Mouse (Mus musculus) gastrocnemius, postnatal 10 days (tissue): ENCODE results near the gene Zfp260. TPM values are rescaled to one million over a fixed set of nuclear protein-coding genes. Genes with fewer than 3 reads are reported as not detected.

Experiments used
- DNase-seq: peaks from one replicate; pipeline ENCODE4 v3.0.0; 2021; ENCODE audit warnings: mixed read lengths
- microRNA-seq, 2 experiments: library from miRNA; unstranded; fragments of <30 nt; microRNA quantifications; one replicate each; pipeline ENCODE4 v1.2.0; 2021
- total RNA-seq, 2 experiments: library from RNA; stranded (reverse); gene quantifications; 2 replicates each; pipeline ENCODE4 v1.2.3; 2021

The Zfp260 gene
- total RNA-seq, 2 experiments from 2014 or later = 35.2 to 46.9 TPM

GRCm38 (mm10) chr7:30121308-30122187 lies 27.0 kb downstream of the Zfp260 start, which contains the start of gene Zfp382:
Zfp382 (plus strand) TSS chr7:30121942.
- DNase-seq = peak; percentile 89

GRCm38 (mm10) chr7:30122188-30122530 lies 27.6 kb downstream of the Zfp260 start:
- DNase-seq = no peak

DNA sequence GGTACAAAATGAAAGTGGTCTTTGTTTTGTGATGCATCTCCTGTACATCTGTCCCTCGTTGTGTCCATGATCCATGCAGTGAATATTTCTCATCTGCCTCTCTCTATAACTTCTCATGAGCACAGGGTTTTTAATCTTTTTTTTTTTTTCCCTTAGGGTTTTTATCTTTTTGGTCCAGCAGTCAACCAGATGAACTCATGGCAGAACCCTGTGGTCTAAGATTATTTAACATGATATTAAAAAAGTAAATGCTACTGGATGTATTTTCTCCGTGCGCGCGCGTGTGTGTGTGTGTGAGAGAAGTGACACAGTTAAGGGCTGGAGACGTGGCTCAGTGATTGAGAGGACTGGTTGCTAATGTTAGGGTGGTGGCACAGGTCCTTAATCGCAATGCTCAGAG lies 35.3 kb downstream of the Zfp260 start:
- no peak for DNase-seq

GRCm38 (mm10) chr7:30132396-30132795 lies 37.8 kb downstream of the Zfp260 start:
- no peak for DNase-seq

GRCm38 (mm10) chr7:30136826-30137225 lies 42.2 kb downstream of the Zfp260 start:
- DNase-seq = no peak

DNA sequence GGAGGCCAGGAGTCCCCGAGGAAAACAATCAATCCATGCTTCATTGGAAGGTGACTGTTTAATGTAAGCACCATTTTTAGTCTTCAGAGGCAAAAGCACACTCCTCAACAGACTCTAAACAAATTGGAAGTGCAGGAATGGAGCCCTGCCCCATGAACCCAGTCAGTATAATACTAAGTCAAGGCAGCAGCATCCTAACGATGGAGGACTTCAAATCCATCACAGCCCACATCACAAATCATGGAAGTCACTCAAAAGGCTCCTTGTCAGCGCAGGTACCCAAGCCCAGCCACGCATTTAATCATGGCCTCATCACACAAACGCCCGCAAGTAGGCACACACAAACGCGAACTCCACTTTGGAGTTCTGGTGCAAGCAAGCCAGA lies 48.6 kb downstream of the Zfp260 start:
- DNase-seq = no peak

GRCm38 (mm10) chr7:30143555-30144209 lies 49.1 kb downstream of the Zfp260 start:
- peak; percentile 59 for DNase-seq

DNA sequence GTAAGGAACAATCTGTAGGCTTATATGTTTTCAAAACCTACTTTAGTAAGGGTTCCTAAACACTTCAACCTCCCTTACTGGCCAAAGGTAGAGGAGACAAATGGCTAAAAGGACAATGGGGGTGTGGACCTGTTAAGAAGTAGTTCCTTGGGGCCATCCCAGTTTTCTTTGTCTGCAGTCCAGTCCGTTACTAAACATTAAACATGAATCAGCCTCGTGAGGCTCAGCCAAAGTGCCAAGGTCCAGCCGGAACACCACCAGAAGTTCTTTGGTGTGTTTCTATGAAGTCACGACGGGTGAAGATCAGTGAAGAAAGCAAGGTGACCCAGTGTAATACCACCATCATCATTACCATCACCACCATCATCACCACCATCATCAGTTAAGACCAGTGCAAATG lies 52.4 kb downstream of the Zfp260 start:
- DNase-seq = no peak

DNA sequence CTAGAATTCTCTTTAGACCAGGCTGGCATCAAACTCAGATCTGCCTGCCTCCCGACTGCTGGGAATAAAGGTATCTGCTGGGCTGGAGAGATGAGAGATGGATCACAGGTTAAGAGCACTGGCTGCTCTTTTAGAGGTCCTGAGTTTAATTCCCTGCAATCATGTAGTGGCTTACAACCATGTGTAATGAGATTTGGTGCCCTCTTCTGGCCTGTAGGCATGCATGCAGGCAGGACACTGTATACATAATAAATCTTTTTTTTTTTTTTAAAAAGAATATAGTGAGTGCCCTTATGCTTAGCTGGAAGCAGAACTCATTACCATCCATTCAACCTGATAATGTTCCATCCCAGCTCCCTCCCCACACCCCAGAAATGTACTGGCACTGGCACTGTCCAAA lies 59.5 kb downstream of the Zfp260 start:
- DNase-seq = no peak

DNA sequence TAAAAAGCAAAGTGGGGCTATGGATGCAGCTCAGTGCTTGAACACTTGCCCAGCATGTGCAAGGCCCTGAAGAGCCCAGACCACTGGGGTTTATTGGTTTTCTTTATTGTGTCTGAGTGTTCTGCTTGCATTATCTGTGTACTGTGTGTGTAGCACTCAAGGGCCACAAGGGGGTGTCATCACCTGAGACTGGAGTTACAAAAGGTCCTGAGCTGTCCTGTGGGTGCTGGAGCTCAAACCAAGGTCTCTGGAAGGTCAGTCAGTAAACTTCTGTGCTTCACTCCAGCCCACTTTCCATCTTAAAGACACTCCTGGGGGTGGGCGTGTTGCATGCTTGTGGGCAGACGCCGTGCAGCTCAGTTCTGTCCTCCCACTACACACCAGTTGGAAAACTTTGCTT lies 60.9 kb downstream of the Zfp260 start:
- no peak for DNase-seq

Small RNAs within 50 kb of the gene (microRNA-seq; reads per million reads assigned to microRNA genes)
- gene Gm23368 = 0 reads per million in 2 experiments

Other genes starting within 250 kb of the Zfp260 start
- under 1 TPM; 0.16 to 0.36 TPM for gene Zfp940, start 241.1 kb upstream of the Zfp260 start, total RNA-seq
- 1 to 10 TPM; 2.5 to 4.3 TPM for gene Zfp420, start 234.8 kb upstream of the Zfp260 start, total RNA-seq
- 10 to 100 TPM in 1 of 2 experiments, 1 to 10 TPM in 1; 8.5 to 10.5 TPM for gene Zfp27, start 188.2 kb upstream of the Zfp260 start, total RNA-seq
- gene Zfp383, start 186.6 kb upstream of the Zfp260 start, total RNA-seq = 10 to 100 TPM in 1 of 2 experiments, 1 to 10 TPM in 1; 9.5 to 12.6 TPM
- 1 to 10 TPM; 5.9 to 9.2 TPM for gene Zfp74, start 140.7 kb upstream of the Zfp260 start, total RNA-seq
- gene Zfp568, start 110.8 kb upstream of the Zfp260 start, total RNA-seq = 10 to 100 TPM; 63.5 to 67.4 TPM
- 1 to 10 TPM; 1.5 to 2.9 TPM for gene Zfp14, start 43.4 kb upstream of the Zfp260 start, total RNA-seq
- 1 to 10 TPM in 1 of 2 experiments, under 1 TPM in 1; 0.52 to 1.2 TPM for gene Zfp82, start 21.9 kb upstream of the Zfp260 start, total RNA-seq
- gene Gm26920, start 4.4 kb upstream of the Zfp260 start, total RNA-seq = 1 to 10 TPM in 1 of 2 experiments, under 1 TPM in 1; 0.33 to 1.8 TPM
- 1 to 10 TPM; 2.0 to 3.2 TPM for gene Zfp566, start 4.2 kb upstream of the Zfp260 start, total RNA-seq
- 1 to 10 TPM; 2.6 to 4.8 TPM for gene Zfp382, start 27.2 kb downstream of the Zfp260 start, total RNA-seq
- 10 to 100 TPM; 34.6 to 40.3 TPM for gene Zfp146, start 75.0 kb downstream of the Zfp260 start, total RNA-seq
- gene Cox7a1, start 89.4 kb downstream of the Zfp260 start, total RNA-seq = 100 to 1,000 TPM; 630 to 723 TPM
- 100 to 1,000 TPM; 314 to 330 TPM for gene Capns1, start 104.0 kb downstream of the Zfp260 start, total RNA-seq
- 10 to 100 TPM; 71.9 to 80.7 TPM for gene Polr2i, start 137.2 kb downstream of the Zfp260 start, total RNA-seq
- 10 to 100 TPM; 42.8 to 47.0 TPM for gene Tbcb, start 137.5 kb downstream of the Zfp260 start, total RNA-seq
- under 1 TPM in 1 of 2 experiments, not detected in 1; 0.77 TPM for gene Ovol3, start 140.9 kb downstream of the Zfp260 start, total RNA-seq
- under 1 TPM; 0.32 to 0.38 TPM for gene Thap8, start 185.3 kb downstream of the Zfp260 start, total RNA-seq
- 1 to 10 TPM; 4.9 to 5.9 TPM for gene Wdr62, start 185.6 kb downstream of the Zfp260 start, total RNA-seq
- 10 to 100 TPM; 22.2 to 26.5 TPM for gene Clip3, start 197.0 kb downstream of the Zfp260 start, total RNA-seq
- gene Alkbh6, start 213.9 kb downstream of the Zfp260 start, total RNA-seq = 10 to 100 TPM; 18.3 to 18.6 TPM
- gene Syne4, start 220.0 kb downstream of the Zfp260 start, total RNA-seq = 1 to 10 TPM; 1.8 TPM
- 1 to 10 TPM; 1.0 to 1.2 TPM for gene E130208F15Rik, start 227.0 kb downstream of the Zfp260 start, total RNA-seq
- 10 to 100 TPM; 10.3 to 11.5 TPM for gene Sdhaf1, start 229.1 kb downstream of the Zfp260 start, total RNA-seq